Mouse (Mus musculus) liver, embryonic 15.5 days (tissue): Measurements from ENCODE around the gene Cdh4. TPM values are rescaled to one million over a fixed set of nuclear protein-coding genes. Genes with fewer than 3 reads are reported as not detected.

Experiments used
- ATAC-seq: fragments of 200-750 bp; cut with Nextera tagmentation; 2 replicates; pipeline ENCODE4 v1.8.0; 2017; ENCODE audit warnings: moderate number of reproducible peaks, mild to moderate bottlenecking, moderate library complexity; ENCODE audit not compliant: insufficient read depth
- H3K27ac ChIP-seq: fragments of 300-500 bp; sonication (generic); replicated peaks from 2 replicates; pipeline ENCODE4 v1.5.1; 2015; ENCODE audit warnings: mild to moderate bottlenecking, inconsistent platforms
- H3K27me3 ChIP-seq: fragments of 300-500 bp; sonication (generic); 2 replicates; pipeline ENCODE4 v1.6.1; 2015; ENCODE audit warnings: mild to moderate bottlenecking, inconsistent platforms
- H3K36me3 ChIP-seq: fragments of 300-500 bp; sonication (generic); replicated peaks from 2 replicates; pipeline ENCODE4 v1.6.1; 2015; ENCODE audit warnings: moderate library complexity, mild to moderate bottlenecking, inconsistent platforms
- H3K4me1 ChIP-seq: fragments of 300-500 bp; sonication (generic); replicated peaks from 2 replicates; pipeline ENCODE4 v1.6.1; 2015; ENCODE audit warnings: inconsistent platforms
- H3K4me2 ChIP-seq: fragments of 300-500 bp; sonication (generic); 2 replicates; pipeline ENCODE4 v1.6.1; 2015; ENCODE audit warnings: moderate library complexity, mild to moderate bottlenecking, inconsistent platforms
- H3K4me3 ChIP-seq: fragments of 300-500 bp; sonication (generic); replicated peaks from 2 replicates; pipeline ENCODE4 v1.5.1; 2015; ENCODE audit warnings: mild to moderate bottlenecking, inconsistent platforms
- H3K9ac ChIP-seq: fragments of 300-500 bp; sonication (generic); 2 replicates; pipeline ENCODE4 v1.6.1; 2015; ENCODE audit warnings: moderate library complexity, mild to moderate bottlenecking, inconsistent platforms
- H3K9me3 ChIP-seq: fragments of 300-500 bp; sonication (generic); replicated peaks from 2 replicates; pipeline ENCODE4 v1.6.1; 2016; ENCODE audit warnings: inconsistent platforms
- WGBS: fragments of 180-500 bp; shearing (Covaris S2); methylation state at CpG from one replicate; pipeline ENCODE4 v1.1.7; 2015; ENCODE audit warnings: mixed read lengths; ENCODE audit not compliant: insufficient replicate concordance; 5-methylcytosine and 5-hydroxymethylcytosine counted together
- polyA plus RNA-seq: library from polyadenylated mRNA; unstranded; fragments of >200 nt; fragmentation: Nextera tagmentation; extraction: Ambion mirVana; gene quantifications from 2 replicates; pipeline ENCODE4 v1.2.1, GENCODE M21; 2015

Gene Cdh4
- polyA plus RNA-seq, 1 experiment from 2014 or later = 0.29 TPM

DNA sequence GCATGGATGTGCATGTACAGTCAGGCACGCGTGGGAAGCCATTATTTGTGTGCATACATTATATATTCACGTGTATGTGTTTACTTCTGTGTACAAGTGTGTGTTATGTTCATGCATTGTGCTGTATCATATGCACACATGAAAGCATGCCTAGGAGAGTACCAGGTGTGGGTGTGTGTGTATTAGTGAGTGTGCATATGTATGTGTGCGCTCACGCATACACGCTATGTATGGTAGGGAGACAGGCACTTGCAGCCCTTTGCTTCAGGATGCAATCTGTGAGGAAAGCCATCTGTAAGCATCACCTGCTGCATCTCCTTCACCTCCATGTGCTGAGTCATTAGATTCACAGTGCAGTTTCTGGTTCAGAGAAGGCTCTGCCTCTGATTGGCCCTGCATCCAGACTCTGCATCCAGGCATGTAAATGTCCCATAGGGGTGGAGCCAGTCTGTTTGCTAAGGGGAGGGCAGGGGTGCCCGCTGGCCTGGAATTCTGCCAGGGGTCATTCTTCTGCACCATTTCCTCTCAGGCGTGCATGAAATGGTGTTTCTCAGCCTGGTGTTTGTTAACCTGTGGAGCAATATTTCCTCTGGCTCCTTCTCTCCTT is 25.7 kb downstream of the Cdh4 start:
- H3K27ac ChIP-seq = no peak overlapping the region
- WGBS = 66% methylated on average over 8 of the region's 8 CpGs

DNA sequence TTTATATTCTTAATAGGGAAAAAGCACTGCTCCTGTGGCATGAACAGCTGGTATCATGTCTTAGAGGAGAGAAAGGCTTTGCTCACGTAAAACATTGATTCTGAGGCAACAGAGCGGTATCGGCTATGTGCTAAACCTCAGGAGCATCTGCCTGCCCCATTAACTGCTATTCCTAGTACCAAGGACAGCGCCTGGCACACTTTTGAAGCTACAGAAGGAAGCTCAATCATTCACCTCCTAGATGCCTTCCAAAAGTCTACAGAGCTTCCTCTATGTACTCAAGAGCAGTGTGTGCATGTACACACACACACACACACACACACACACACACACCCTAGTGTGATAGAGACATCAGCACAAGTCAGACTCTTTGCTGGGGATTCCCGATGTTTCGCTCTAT is 34.4 kb downstream of the Cdh4 start:
- 60% methylated on average over 6 of the region's 6 CpGs for WGBS
- Histone ChIP-seq H3K9ac (no peak overlapping the region), H3K4me3 (no peak overlapping the region)

More for the DNA sequence above, 25.7 kb downstream of the Cdh4 start:
- no peak for ATAC-seq
- no peak overlapping the region for H3K9ac ChIP-seq
- H3K27me3 ChIP-seq = no peaks in the 10 kb centered on the region
- H3K4me3 ChIP-seq = no peak overlapping the region
- H3K4me2 ChIP-seq = no peak overlapping the region
- no peaks in the 10 kb centered on the region for H3K4me1 ChIP-seq
- H3K9me3 ChIP-seq = peaks cover 10% of the 10 kb centered on the region; the same call in 1 of the 2 replicates
- H3K36me3 ChIP-seq = no peaks in the 10 kb centered on the region

DNA sequence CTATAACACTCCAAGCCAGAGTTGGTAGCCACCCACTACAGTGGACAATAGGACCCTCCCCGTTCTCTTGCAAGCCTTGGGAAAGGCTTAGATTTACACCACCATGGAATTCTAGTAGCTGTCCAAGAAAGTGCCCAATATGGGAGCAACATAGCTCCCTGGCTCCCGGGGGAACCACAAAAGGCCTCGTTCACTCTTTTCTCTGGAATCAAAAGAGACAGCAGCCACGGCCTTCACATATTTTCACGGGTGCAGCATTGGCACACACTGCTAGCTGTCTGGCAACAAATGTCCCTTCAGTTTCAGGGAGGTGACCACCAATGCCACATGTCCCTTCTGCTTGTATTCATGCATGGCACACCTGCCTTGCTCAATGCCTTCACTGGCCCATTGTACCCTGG is 38.6 kb downstream of the Cdh4 start:
- 62% methylated on average over 5 of the region's 5 CpGs for WGBS

More for the DNA sequence above, 34.4 kb downstream of the Cdh4 start:
- Histone ChIP-seq H3K9me3 (peaks cover 1% of the 10 kb centered on the region; the same call in 1 of the 2 replicates), H3K4me2 (no peak overlapping the region), H3K27me3 (no peaks in the 10 kb centered on the region), H3K36me3 (no peaks in the 10 kb centered on the region), H3K4me1 (no peaks in the 10 kb centered on the region), H3K27ac (no peak overlapping the region)
- no peak for ATAC-seq

DNA sequence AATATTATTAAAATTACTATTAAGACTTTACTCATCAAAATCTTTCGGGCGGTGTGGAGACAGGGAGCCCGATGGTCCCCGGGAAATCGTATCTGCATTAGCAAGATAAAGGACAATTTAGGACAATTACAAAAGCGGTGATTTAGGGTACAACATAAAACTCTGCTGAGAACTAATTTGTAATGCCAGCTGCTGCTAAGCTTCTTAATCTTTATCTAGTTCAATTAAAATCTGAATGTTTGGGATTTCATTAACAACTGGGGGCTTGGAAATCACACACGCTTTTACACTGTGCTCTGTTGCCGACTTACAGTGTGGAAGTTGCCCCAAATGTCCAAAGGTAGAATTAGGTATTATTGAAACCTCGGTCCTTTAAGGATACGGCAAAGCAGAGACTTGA is 39.1 kb downstream of the Cdh4 start:
- ATAC-seq = no peak
- no peak overlapping the region for H3K4me3 ChIP-seq
- H3K36me3 ChIP-seq = no peaks in the 10 kb centered on the region
- H3K9ac ChIP-seq = no peak overlapping the region
- H3K4me2 ChIP-seq = no peak overlapping the region
- H3K4me1 ChIP-seq = no peaks in the 10 kb centered on the region
- 72% methylated on average over 10 of the region's 10 CpGs for WGBS
- no peaks in the 10 kb centered on the region for H3K27me3 ChIP-seq
- no peaks in the 10 kb centered on the region for H3K9me3 ChIP-seq
- no peak overlapping the region for H3K27ac ChIP-seq

More for the DNA sequence above, 38.6 kb downstream of the Cdh4 start:
- Histone ChIP-seq H3K9me3 (no peaks in the 10 kb centered on the region), H3K4me3 (no peak overlapping the region), H3K4me1 (no peaks in the 10 kb centered on the region), H3K9ac (no peak overlapping the region), H3K27me3 (no peaks in the 10 kb centered on the region), H3K27ac (no peak overlapping the region), H3K4me2 (no peak overlapping the region), H3K36me3 (no peaks in the 10 kb centered on the region)
- no peak for ATAC-seq

DNA sequence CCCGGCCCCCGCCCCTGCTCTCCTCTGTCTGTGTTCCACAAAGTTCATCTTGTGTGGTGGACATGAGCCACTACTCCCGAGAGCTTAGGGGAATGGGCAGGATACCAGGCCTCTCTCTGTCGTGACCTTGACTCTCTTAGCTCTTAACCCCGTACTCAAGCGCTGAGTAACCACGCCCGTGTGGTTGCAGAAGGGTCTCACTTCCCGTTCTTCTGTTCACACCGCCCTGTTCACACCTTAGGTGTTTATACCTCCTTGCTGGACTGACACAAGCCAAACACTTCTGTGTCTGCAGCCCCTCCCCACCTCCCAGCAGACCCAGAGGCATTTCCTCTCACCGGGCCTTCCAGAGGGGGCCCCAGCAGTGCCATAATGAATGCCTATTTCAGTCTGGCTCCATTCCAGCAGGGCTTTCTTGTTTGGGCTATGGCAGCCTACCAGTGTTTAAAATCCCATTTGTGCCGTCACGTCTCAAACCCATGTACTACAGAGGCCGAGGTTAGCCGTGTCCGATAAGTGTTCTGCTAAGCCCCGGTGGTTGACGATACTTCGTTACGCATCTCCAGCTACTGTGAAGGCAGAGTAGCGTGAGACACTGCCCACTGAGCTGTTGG is 46.4 kb downstream of the Cdh4 start:
- WGBS = 69% methylated on average over 21 of the region's 21 CpGs

DNA sequence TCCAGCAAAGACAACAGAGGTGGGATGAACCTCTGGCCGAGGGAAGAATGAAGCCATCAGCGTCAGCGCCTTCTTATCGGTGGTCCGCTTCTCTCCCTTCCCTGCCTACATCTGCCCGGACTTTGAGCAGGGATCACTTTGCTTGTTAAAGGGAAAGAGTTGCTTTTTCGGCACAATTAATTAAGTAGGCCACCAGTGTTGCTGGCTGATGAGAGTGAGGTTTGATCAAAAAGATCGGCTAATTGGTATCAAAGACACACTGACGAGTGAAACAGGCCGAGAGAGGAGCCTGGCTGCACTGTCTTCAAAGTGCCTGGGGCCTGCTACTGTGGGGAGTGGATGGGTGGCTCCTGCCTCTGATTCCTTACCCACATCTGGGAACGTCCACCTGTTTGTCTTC is 49.7 kb downstream of the Cdh4 start:
- no peaks in the 10 kb centered on the region for H3K36me3 ChIP-seq
- H3K9ac ChIP-seq = no peak overlapping the region
- no peak overlapping the region for H3K4me2 ChIP-seq
- H3K27ac ChIP-seq = no peak overlapping the region
- ATAC-seq = no peak
- no peaks in the 10 kb centered on the region for H3K4me1 ChIP-seq
- H3K4me3 ChIP-seq = no peak overlapping the region
- no peaks in the 10 kb centered on the region for H3K27me3 ChIP-seq
- H3K9me3 ChIP-seq = no peaks in the 10 kb centered on the region
- WGBS = 55% methylated on average over 11 of the region's 11 CpGs

More for the DNA sequence above, 46.4 kb downstream of the Cdh4 start:
- H3K9ac ChIP-seq = no peak overlapping the region
- no peaks in the 10 kb centered on the region for H3K27me3 ChIP-seq
- H3K9me3 ChIP-seq = no peaks in the 10 kb centered on the region
- no peak for ATAC-seq
- H3K27ac ChIP-seq = no peak overlapping the region
- no peaks in the 10 kb centered on the region for H3K36me3 ChIP-seq
- H3K4me1 ChIP-seq = no peaks in the 10 kb centered on the region
- no peak overlapping the region for H3K4me2 ChIP-seq
- no peak overlapping the region for H3K4me3 ChIP-seq

DNA sequence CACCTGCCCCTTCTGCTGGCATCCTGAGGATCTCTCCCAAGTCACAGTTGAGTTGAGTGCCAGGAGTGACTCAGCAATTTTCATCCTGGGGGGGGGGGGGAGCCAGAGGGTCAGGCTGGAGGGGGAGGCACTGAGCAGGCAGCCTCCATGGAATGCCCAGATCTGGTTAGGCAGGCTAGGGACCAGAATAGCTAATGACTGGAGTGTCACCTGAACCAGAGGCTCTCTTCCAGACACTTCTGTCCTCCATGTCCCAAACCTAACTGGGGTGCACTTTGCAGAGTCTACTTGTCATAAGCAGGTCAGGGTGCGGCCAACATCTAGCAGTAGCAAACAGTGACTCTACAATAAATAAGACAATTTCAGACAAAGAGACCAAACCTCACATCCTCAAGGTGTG is 52.0 kb downstream of the Cdh4 start:
- no peaks in the 10 kb centered on the region for H3K4me1 ChIP-seq
- H3K4me3 ChIP-seq = no peak overlapping the region
- no peak overlapping the region for H3K4me2 ChIP-seq
- H3K27ac ChIP-seq = no peak overlapping the region
- no peaks in the 10 kb centered on the region for H3K36me3 ChIP-seq
- ATAC-seq = no peak
- no peak overlapping the region for H3K9ac ChIP-seq
- no peaks in the 10 kb centered on the region for H3K27me3 ChIP-seq
- no peaks in the 10 kb centered on the region for H3K9me3 ChIP-seq
- 86% methylated on average over 1 of the region's 1 CpGs for WGBS

DNA sequence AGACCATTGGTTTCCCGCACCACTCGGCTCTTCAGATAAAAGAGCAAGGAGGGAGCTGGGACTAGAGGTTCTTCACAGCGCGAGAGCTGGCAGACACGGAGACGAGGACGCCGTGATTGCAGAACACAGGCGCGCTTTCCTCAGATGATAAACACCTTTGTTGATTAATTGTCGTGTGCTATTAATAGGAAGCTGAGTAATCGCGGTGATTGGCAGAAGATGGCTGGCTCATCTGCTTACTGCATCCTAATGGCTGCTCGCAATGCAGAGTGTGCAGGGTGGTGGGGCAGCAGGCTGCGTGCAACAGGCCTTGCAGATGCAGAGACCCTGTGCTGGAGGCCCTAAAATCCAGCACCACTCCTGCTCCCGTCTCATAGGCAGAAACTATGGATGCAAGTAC is 68.2 kb downstream of the Cdh4 start:
- Histone ChIP-seq H3K4me3 (no peak overlapping the region), H3K27me3 (no peaks in the 10 kb centered on the region), H3K4me2 (no peak overlapping the region), H3K4me1 (no peaks in the 10 kb centered on the region), H3K27ac (no peak overlapping the region), H3K9ac (no peak overlapping the region), H3K9me3 (no peaks in the 10 kb centered on the region), H3K36me3 (no peaks in the 10 kb centered on the region)
- no peak for ATAC-seq
- 77% methylated on average over 16 of the region's 16 CpGs for WGBS

DNA sequence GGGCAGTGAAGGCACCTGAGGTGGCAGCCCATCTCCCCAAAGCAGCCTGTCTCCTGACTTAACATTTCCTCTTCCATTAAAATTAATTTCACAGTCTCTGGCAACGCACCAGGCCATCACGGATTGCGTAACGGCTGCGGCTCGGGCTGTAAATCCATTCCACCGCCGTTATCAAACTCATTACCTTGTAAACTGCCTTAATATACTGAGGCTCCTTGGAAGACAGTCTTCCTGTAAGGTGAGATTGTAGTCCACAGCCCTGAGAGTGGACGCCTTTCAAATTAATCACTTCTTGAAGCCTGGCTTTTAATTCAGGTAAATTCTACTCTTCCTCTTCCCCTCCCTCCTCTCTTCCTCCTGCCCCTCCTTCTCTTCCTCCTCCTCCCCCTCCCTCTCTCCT is 74.3 kb downstream of the Cdh4 start:
- no peak overlapping the region for H3K9ac ChIP-seq
- H3K36me3 ChIP-seq = no peaks in the 10 kb centered on the region
- H3K9me3 ChIP-seq = no peaks in the 10 kb centered on the region
- H3K27me3 ChIP-seq = no peaks in the 10 kb centered on the region
- no peak overlapping the region for H3K27ac ChIP-seq
- no peak overlapping the region for H3K4me3 ChIP-seq
- H3K4me1 ChIP-seq = no peaks in the 10 kb centered on the region
- ATAC-seq = no peak
- 62% methylated on average over 9 of the region's 9 CpGs for WGBS
- H3K4me2 ChIP-seq = no peak overlapping the region

DNA sequence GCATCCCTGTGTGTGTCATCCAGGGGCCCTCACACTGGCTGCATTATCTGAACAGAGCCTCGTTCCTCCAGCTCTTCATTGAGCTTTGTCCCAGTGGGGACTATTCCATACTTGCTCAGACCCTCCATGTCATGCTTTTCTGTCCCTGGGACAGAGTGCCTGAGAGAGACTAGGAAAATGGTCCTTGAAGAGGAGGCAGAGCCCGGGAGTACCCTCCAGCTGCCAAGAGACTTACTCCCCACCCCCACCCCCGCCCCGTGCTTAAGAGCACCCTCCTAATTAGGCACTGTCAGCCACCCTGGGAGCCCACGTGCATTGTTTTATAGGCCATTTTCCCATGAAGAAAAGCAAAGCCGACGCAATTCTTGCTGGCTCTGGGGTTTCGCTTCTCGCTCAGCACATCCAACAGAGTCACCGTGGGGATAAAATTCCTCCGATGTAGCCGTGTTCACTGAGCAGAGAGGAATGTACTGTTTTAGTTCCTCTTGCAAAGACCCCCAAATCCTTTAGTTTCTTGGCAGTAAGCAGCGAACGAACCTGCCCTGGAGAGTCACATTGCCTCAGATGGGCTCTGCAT is 76.3 kb downstream of the Cdh4 start:
- Histone ChIP-seq H3K4me1 (no peaks in the 10 kb centered on the region), H3K9ac (no peak overlapping the region), H3K9me3 (no peaks in the 10 kb centered on the region), H3K36me3 (no peaks in the 10 kb centered on the region), H3K27me3 (no peaks in the 10 kb centered on the region), H3K4me2 (no peak overlapping the region), H3K4me3 (no peak overlapping the region), H3K27ac (no peak overlapping the region)
- no peak for ATAC-seq
- WGBS = 55% methylated on average over 14 of the region's 14 CpGs

DNA sequence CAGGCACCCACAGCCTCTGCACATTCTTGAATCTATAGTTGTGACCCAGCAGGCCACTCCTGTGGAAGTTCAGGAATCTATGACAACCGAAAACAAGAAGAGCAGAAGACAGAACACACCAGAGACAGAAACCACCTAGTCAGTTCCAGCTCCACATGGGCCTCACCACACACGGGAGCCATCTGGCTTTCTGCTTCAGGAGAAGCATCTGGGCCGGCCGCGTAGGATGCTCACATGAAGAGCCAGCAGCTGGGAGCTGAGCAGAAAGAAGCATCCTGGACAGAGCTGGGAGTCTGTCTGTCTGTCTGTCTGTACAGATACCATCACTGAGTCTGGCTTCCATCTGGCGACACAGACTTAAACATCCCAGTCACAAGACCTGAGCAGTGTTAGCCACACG is 76.9 kb downstream of the Cdh4 start:
- Histone ChIP-seq H3K27me3 (no peaks in the 10 kb centered on the region), H3K4me2 (no peak overlapping the region), H3K27ac (no peak overlapping the region), H3K4me3 (no peak overlapping the region), H3K4me1 (no peaks in the 10 kb centered on the region), H3K36me3 (no peaks in the 10 kb centered on the region), H3K9me3 (no peaks in the 10 kb centered on the region), H3K9ac (no peak overlapping the region)
- 72% methylated on average over 7 of the region's 7 CpGs for WGBS
- no peak for ATAC-seq
